Mouse (Mus musculus) kidney, embryonic 16.5 days (tissue): ENCODE data around the gene Ift74. TPM values are rescaled to one million over a fixed set of nuclear protein-coding genes. Genes with fewer than 3 reads are reported as not detected.
"Not testable (repeated sequence)": the region's sequence is repeated elsewhere in the genome, so short reads cannot be mapped to it uniquely, and the experiment has no call there.

Source experiments
- ATAC-seq: fragments of 200-750 bp; cut with Nextera tagmentation; 2 replicates; pipeline ENCODE4 v1.8.0; 2017; ENCODE audit warnings: moderate TSS enrichment; ENCODE audit not compliant: low FRiP score, low TSS enrichment
- H3K27ac ChIP-seq: fragments of 300-500 bp; sonication (generic); 2 replicates; pipeline ENCODE4 v1.5.1; 2014; ENCODE audit warnings: low read length
- H3K27me3 ChIP-seq: fragments of 300-500 bp; sonication (generic); 2 replicates; pipeline ENCODE4 v1.6.1; 2014; ENCODE audit warnings: low read length, control low read depth, mixed read lengths; ENCODE audit not compliant: insufficient read depth
- H3K36me3 ChIP-seq: fragments of 300-500 bp; sonication (generic); 2 replicates; pipeline ENCODE4 v1.6.1; 2014; ENCODE audit warnings: low read length, control low read depth, mixed read lengths; ENCODE audit not compliant: insufficient read depth
- H3K4me1 ChIP-seq: fragments of 300-500 bp; sonication (generic); 2 replicates; pipeline ENCODE4 v1.6.1; 2014; ENCODE audit warnings: low read length, control low read depth, mixed read lengths; ENCODE audit not compliant: insufficient read depth
- H3K4me2 ChIP-seq: fragments of 300-500 bp; sonication (generic); replicated peaks from 2 replicates; pipeline ENCODE4 v1.6.1; 2014; ENCODE audit warnings: low read depth, low read length
- H3K4me3 ChIP-seq: fragments of 300-500 bp; sonication (generic); 2 replicates; pipeline ENCODE4 v1.5.1; 2014; ENCODE audit warnings: mild to moderate bottlenecking, low read length
- H3K9ac ChIP-seq: fragments of 300-500 bp; sonication (generic); replicated peaks from 2 replicates; pipeline ENCODE4 v1.6.1; 2014; ENCODE audit warnings: low read length
- H3K9me3 ChIP-seq: fragments of 300-500 bp; sonication (generic); 2 replicates; pipeline ENCODE4 v1.6.1; 2016; ENCODE audit warnings: low read length, control low read depth
- WGBS: fragments of 180-500 bp; shearing (Covaris S2); extraction: QIAGEN DNeasy Blood & Tissue Kit; methylation state at CpG from one replicate; pipeline ENCODE4 v1.1.7; 2014; 5-methylcytosine and 5-hydroxymethylcytosine counted together
- polyA plus RNA-seq: library from polyadenylated mRNA; unstranded; fragments of >200 nt; fragmentation: Nextera tagmentation; extraction: Ambion mirVana; gene quantifications from 2 replicates; pipeline ENCODE4 v1.2.1, GENCODE M21; 2015

The Ift74 gene
- polyA plus RNA-seq, 1 experiment from 2014 or later: 37.2 TPM

GRCm38 (mm10) chr4:94610339-94610738 lies 4.0 kb upstream of the Ift74 start:
- whole genome bisulfite sequencing: 84% methylated on average over 3 of the region's 3 CpGs

GRCm38 (mm10) chr4:94614627-94615006 lies 326 bp downstream of the Ift74 start:
- H3K4me3 ChIP-seq: peak overlapping the region; percentile 71
- under 1% methylated on average over 18 of the region's 18 CpGs for WGBS
- no peaks in the 10 kb centered on the region for H3K36me3 ChIP-seq
- H3K9me3 ChIP-seq: no peaks in the 10 kb centered on the region
- H3K4me2 ChIP-seq: peak overlapping the region; percentile 65
- peak; percentile 83 for ATAC-seq
- peak overlapping the region; percentile 84 for H3K9ac ChIP-seq
- no peaks in the 10 kb centered on the region for H3K27me3 ChIP-seq
- H3K27ac ChIP-seq: peak overlapping the region; percentile 87
- peaks cover 6% of the 10 kb centered on the region; the same call in 1 of the 2 replicates for H3K4me1 ChIP-seq

More at GRCm38 (mm10) chr4:94610339-94610738, 4.0 kb upstream of the Ift74 start:
- H3K4me1 ChIP-seq: peaks cover 4% of the 10 kb centered on the region; the same call in 1 of the 2 replicates
- no peaks in the 10 kb centered on the region for H3K36me3 ChIP-seq
- no peak for ATAC-seq
- H3K4me3 ChIP-seq: no peak overlapping the region
- no peak overlapping the region for H3K9ac ChIP-seq
- no peak overlapping the region for H3K4me2 ChIP-seq
- H3K9me3 ChIP-seq: no peaks in the 10 kb centered on the region
- no peaks in the 10 kb centered on the region for H3K27me3 ChIP-seq
- no peak overlapping the region for H3K27ac ChIP-seq

GRCm38 (mm10) chr4:94620077-94620476 lies 5.8 kb downstream of the Ift74 start:
- Histone ChIP-seq H3K4me3 (no peak overlapping the region), H3K9me3 (no peaks in the 10 kb centered on the region), H3K27me3 (no peaks in the 10 kb centered on the region), H3K4me1 (peaks cover 5% of the 10 kb centered on the region; the same call in 1 of the 2 replicates), H3K36me3 (0 out of 2 replicates have a peak, but pooled peaks cover 10% of the 10 kb centered on the region), H3K27ac (no peak overlapping the region), H3K9ac (no peak overlapping the region), H3K4me2 (no peak overlapping the region)
- WGBS: 85% methylated on average over 2 of the region's 2 CpGs
- no peak for ATAC-seq

DNA sequence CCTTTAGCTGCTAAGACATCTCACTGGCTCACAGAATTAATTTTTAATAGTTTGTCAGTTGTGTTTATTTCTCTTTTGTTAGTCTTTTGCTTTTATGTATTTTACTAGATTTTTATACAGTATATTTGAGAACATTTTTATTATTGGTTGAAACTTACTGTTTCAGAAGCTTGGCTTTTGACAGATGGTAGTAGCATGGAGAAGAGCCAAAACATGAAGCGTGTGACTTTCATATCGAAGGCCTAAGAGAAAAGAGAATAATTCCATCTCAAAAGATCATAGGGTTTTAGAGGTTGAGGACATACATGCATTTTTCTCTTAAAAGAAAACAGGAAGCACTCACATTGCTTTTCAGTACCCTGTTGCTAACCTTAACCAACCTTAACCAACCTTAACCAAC lies 28.9 kb downstream of the Ift74 start:
- WGBS: 96% methylated on average over 2 of the region's 2 CpGs
- Histone ChIP-seq H3K4me2 (no peak overlapping the region), H3K4me1 (no peaks in the 10 kb centered on the region), H3K27me3 (no peaks in the 10 kb centered on the region), H3K27ac (no peak overlapping the region), H3K36me3 (no peaks in the 10 kb centered on the region), H3K9me3 (no peaks in the 10 kb centered on the region), H3K9ac (no peak overlapping the region), H3K4me3 (no peak overlapping the region)
- no peak for ATAC-seq

DNA sequence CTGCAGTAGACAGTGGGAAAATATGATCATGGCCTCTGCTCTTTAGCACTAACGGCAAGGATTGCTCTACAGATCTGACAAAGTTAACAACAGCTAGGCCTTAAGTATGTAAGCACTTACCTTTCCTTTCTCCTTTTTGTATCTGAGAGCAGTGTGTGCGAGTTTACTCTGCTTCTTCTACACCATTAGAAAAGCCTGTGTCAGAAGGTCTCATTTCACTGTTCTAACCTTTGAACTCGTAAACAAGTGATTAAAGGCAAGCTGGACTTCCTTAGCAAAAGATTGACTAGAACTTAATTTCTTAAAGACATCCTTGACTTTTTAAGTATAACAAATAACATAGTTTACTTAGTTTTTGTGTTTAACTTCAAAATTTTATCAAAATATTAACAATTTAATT lies 35.6 kb downstream of the Ift74 start, which contains the start of gene Lrrc19:
TSS of gene Lrrc19 (minus strand) at position 225 of the 400 bp plus-strand sequence.
- H3K27ac ChIP-seq: no peak within 1 kb of the TSS
- H3K9ac ChIP-seq: no peak within 1 kb of the TSS
- 80% methylated on average over 3 of the region's 3 CpGs for WGBS
- peaks cover 6% of the 10 kb centered on the region for H3K36me3 ChIP-seq
- no peak within 1 kb of the TSS for H3K4me2 ChIP-seq
- H3K9me3 ChIP-seq: no peaks in the 10 kb centered on the region
- H3K27me3 ChIP-seq: no peaks in the 10 kb centered on the region
- H3K4me3 ChIP-seq: no peak within 1 kb of the TSS
- no peaks in the 10 kb centered on the region for H3K4me1 ChIP-seq
- ATAC-seq: no peak

DNA sequence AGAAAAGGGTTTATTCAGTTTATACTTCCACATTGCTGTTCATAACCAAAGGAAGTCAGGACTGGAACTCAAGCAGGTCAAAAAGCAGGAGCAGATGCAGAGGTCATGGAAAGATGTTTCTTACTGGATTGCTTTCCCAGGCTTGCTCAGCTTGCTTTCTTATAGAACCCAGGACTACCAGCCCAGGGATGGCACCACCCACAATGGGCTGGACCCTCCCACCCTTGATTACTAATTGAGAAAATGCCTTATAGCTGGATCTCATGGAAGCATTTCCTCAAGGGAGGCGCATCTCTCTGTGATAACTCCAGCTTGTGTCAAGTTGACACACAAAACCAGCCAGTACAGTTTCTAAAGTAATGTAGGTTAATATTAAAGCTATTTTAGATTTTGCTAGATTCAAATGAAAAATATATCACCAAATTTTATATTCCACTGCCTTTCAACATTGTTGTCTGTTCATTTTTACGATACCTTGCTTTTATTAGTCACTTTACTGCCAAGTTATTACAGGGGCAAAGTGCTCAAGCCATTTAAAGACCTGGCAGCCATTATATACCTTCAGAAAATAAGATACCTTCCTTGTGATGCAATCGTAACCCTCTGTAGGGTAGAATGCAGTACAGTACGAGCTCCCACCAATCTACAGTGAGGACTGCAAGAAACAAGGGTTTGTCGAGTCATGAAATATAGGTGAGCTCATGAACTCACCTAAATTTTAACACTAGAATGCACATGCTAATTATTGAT lies 36.3 kb downstream of the Ift74 start:
- not testable (repeated sequence) for H3K4me1 ChIP-seq, H3K27me3 ChIP-seq, H3K9me3 ChIP-seq, H3K4me3 ChIP-seq, H3K27ac ChIP-seq, H3K9ac ChIP-seq, ATAC-seq, H3K4me2 ChIP-seq
- H3K36me3 ChIP-seq: peaks cover 11% of the 10 kb centered on the region
- 89% methylated on average over 5 of the region's 5 CpGs for WGBS

DNA sequence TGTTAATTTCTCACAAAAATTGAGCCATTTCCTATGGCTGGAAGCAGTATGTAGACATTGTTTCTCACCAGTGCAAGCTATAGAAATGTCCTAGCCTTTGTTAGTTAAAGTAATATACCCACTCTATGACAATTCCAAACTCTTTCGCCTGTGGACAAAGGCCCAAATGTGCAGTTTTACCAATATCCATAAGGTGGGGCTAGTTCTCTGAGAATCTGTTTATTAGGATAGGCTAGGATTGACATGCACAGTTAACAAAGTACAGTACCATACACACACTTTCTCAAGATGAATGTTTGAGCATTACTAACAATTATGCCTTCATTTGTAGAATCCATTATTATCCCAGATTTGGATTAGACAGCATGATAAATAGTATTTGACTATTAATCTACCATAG lies 55.4 kb downstream of the Ift74 start:
- Histone ChIP-seq H3K4me2 (no peak overlapping the region), H3K4me1 (no peaks in the 10 kb centered on the region), H3K27ac (no peak overlapping the region), H3K36me3 (no peaks in the 10 kb centered on the region), H3K4me3 (no peak overlapping the region), H3K27me3 (no peaks in the 10 kb centered on the region), H3K9ac (no peak overlapping the region), H3K9me3 (no peaks in the 10 kb centered on the region)
- WGBS: 47% methylated on average over 1 of the region's 1 CpGs
- ATAC-seq: peak; percentile 59; the same call in 1 of the 2 replicates

GRCm38 (mm10) chr4:94680662-94681061 lies 66.4 kb downstream of the Ift74 start:
- Histone ChIP-seq H3K9me3 (no peaks in the 10 kb centered on the region), H3K36me3 (peaks cover 17% of the 10 kb centered on the region), H3K4me2 (no peak overlapping the region), H3K4me1 (no peaks in the 10 kb centered on the region), H3K27ac (no peak overlapping the region), H3K9ac (no peak overlapping the region), H3K27me3 (no peaks in the 10 kb centered on the region), H3K4me3 (no peak overlapping the region)
- ATAC-seq: no peak
- 98% methylated on average over 2 of the region's 2 CpGs for WGBS

DNA sequence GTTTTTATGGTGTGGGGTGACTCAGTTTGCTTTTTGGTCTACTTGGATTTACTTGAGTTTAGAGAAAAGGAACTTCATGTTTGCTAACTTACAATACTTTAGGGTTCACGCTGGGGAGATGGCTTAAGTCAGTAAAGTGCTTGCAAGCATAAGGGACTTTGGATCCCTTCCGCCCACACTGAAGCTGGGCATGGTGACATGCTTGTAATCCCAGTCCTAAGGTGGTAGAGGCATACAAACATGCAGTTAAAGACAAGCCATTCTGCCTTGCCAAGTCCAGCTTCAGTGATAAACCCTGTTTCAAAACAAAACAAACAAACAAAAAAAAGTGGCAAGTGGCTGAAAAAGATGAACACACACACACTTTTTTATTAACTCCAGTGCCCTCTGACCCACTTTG lies 66.9 kb downstream of the Ift74 start:
- no peak for ATAC-seq
- H3K9me3 ChIP-seq: no peaks in the 10 kb centered on the region
- H3K36me3 ChIP-seq: peaks cover 17% of the 10 kb centered on the region
- no peak overlapping the region for H3K27ac ChIP-seq
- no peak overlapping the region for H3K4me2 ChIP-seq
- WGBS: 93% methylated on average over 2 of the region's 2 CpGs
- no peaks in the 10 kb centered on the region for H3K4me1 ChIP-seq
- no peak overlapping the region for H3K9ac ChIP-seq
- no peaks in the 10 kb centered on the region for H3K27me3 ChIP-seq
- H3K4me3 ChIP-seq: no peak overlapping the region

- ATAC-seq: no peak
- Histone ChIP-seq H3K27me3 (no peaks in the 10 kb centered on the region), H3K27ac (no peak overlapping the region), H3K9me3 (no peaks in the 10 kb centered on the region), H3K36me3 (peaks cover 21% of the 10 kb centered on the region), H3K9ac (no peak overlapping the region), H3K4me3 (no peak overlapping the region), H3K4me1 (no peaks in the 10 kb centered on the region), H3K4me2 (no peak overlapping the region)
- WGBS: 61% methylated on average over 1 of the region's 1 CpGs
Measured at GRCm38 (mm10) chr4:94682029-94682428, 67.7 kb downstream of the Ift74 start.
